8 mouse cellular contexts compared by ENCODE assay signal in the genomic region with DNA sequence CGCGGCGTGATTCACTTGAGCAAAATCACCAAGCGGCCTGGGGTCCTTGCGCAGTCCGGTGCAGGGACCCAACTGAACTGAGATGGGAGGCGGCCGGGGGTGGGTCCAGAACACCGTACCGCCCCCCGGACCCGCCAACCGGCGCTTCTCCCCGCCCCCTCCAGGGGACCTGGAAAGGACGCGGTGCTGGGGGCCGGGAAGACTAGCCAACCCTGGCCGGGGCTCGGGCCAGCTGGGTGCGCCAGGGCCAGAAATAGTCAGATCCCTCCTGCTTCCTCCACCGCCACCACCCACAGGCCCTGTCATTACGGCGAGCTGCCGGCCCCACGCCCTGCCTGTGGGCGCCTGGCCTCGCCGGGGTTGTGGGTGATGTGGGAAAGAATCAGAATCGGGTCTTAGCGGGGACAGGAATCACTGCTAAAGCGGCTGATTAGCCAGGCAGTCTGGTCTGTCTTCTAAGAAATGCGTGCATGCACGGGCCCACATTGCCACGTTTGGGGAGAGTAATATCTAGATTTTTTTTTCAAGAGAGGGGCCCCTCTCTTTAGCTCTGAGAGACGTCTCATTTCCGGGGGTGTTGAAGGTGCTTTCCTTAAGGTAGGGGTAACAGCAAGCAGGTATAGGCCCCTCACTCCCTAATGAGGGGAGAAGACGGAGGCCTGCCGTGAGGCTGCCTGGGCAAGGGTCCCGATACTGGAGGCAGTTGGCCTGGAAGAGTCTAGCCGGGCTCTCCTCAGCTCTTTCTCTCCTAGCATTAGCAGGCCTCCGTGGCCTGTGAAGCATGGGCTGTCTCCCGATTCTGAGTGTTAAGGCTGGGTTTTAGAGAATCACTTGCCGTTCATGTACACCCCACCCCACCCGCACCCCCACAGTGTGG. TPM values are rescaled to one million over a fixed set of nuclear protein-coding genes. Genes with fewer than 3 reads are reported as not detected.
DNase-seq lines count a peak whose midpoint lies in the region; ATAC-seq lines count a peak whose summit lies in the region.

Plcd1 (minus strand) TSS at position 84 of the 877 bp plus-strand sequence.

- H3K4me1 ChIP-seq in forebrain, embryonic 12.5 days, result peaks cover 37% of the 10 kb centered on the region
- peaks cover 21 to 26% of the 10 kb centered on the region in 2 experiments for H3K4me1 ChIP-seq in heart, embryonic 14.5 days (ENCODE audit: control insufficient read depth in 2 of 2, insufficient read depth in 2 of 2, low read length in 2 of 2)
- H3K4me1 ChIP-seq in liver, embryonic 11.5 days (replicated peaks; ENCODE audit: control insufficient read depth, insufficient read depth, low read length), result no peaks in the 10 kb centered on the region; the same call in 1 of the 2 replicates

- H3K9me3 ChIP-seq in forebrain, embryonic 12.5 days, result no peaks in the 10 kb centered on the region
- no peaks in the 10 kb centered on the region for H3K9me3 ChIP-seq in heart, embryonic 14.5 days (ENCODE audit: control insufficient read depth, low read length)
- no peaks in the 10 kb centered on the region for H3K9me3 ChIP-seq in liver, embryonic 11.5 days (ENCODE audit: control insufficient read depth, low read length)

- H3K36me3 ChIP-seq in forebrain, embryonic 12.5 days (replicated peaks), result no peaks in the 10 kb centered on the region
- H3K36me3 ChIP-seq in heart, embryonic 14.5 days (ENCODE audit: control insufficient read depth, insufficient read depth, low read length), result no peaks in the 10 kb centered on the region
- no peaks in the 10 kb centered on the region for H3K36me3 ChIP-seq in liver, embryonic 11.5 days (ENCODE audit: control insufficient read depth, insufficient read depth, low read length)

- peak; percentile 67 for DNase-seq in 3T3-L1 (ENCODE audit: low read depth, low spot score)
- DNase-seq in brain, adult 2 months (ENCODE audit: low read depth, low spot score), result peak; percentile 68
- DNase-seq in kidney, postnatal 10 days, result peak; percentile 96
- peak; percentile 72 for DNase-seq in liver, embryonic 11.5 days (ENCODE audit: low spot score)
- DNase-seq in neural tube, embryonic 10.5 days (ENCODE audit: extremely low spot score, low spot score), result peak; percentile 79
- no peak for DNase-seq in thymus, postnatal 0 days (ENCODE audit: low spot score)

- peaks cover 64% of the 10 kb centered on the region for H3K27me3 ChIP-seq in forebrain, embryonic 12.5 days
- no peaks in the 10 kb centered on the region for H3K27me3 ChIP-seq in heart, embryonic 14.5 days (ENCODE audit: control insufficient read depth, insufficient read depth, low read length)
- peaks cover 52% of the 10 kb centered on the region for H3K27me3 ChIP-seq in liver, embryonic 11.5 days (replicated peaks; ENCODE audit: control insufficient read depth, insufficient read depth, low read length)

- no peak within 1 kb of the TSS for H3K27ac ChIP-seq in forebrain, embryonic 12.5 days
- peak within 1 kb of the TSS; percentile 5 to 70; a peak in 3 of 4 replicates for H3K27ac ChIP-seq in heart, embryonic 14.5 days (replicated peaks in 1 of 2; ENCODE audit: control insufficient read depth in 1 of 2, insufficient read depth in 1 of 2, low read depth in 2 of 2, low read length in 2 of 2)
- H3K27ac ChIP-seq in liver, embryonic 11.5 days (ENCODE audit: low read depth, low read length), result no peak within 1 kb of the TSS

- ATAC-seq in forebrain, embryonic 12.5 days (ENCODE audit: low FRiP score), result peak; percentile 70
- ATAC-seq in heart, embryonic 14.5 days (ENCODE audit: insufficient number of reproducible peaks, insufficient read depth, low FRiP score, low read depth), result peak; percentile 92
- peak; percentile 61; the same call in 1 of the 2 replicates for ATAC-seq in liver, embryonic 11.5 days (replicated peaks; ENCODE audit: low FRiP score)

- H3K4me3 ChIP-seq in forebrain, embryonic 12.5 days (replicated peaks), result peak within 1 kb of the TSS; percentile 48
- H3K4me3 ChIP-seq in heart, embryonic 14.5 days (ENCODE audit: control insufficient read depth in 1 of 2, insufficient read depth in 1 of 2, low read depth in 1 of 2, low read length in 2 of 2), result peak within 1 kb of the TSS; percentile 64 to 72
- peak within 1 kb of the TSS; percentile 39 for H3K4me3 ChIP-seq in liver, embryonic 11.5 days (ENCODE audit: low read depth, low read length)

- peak within 1 kb of the TSS; percentile 21 for H3K9ac ChIP-seq in forebrain, embryonic 12.5 days
- H3K9ac ChIP-seq in heart, embryonic 14.5 days (ENCODE audit: low read length), result peak within 1 kb of the TSS; percentile 83
- H3K9ac ChIP-seq in liver, embryonic 11.5 days (ENCODE audit: low read depth, low read length), result peak within 1 kb of the TSS; percentile 26; the same call in 1 of the 2 replicates

- 7% methylated on average over 45 of the region's 45 CpGs for WGBS in forebrain, embryonic 12.5 days
- 8% methylated on average over 45 of the region's 45 CpGs for WGBS in heart, embryonic 14.5 days
- 11% methylated on average over 45 of the region's 45 CpGs for WGBS in liver, embryonic 11.5 days

- H3K4me2 ChIP-seq in forebrain, embryonic 12.5 days, result peak within 1 kb of the TSS; percentile 73
- peak within 1 kb of the TSS; percentile 98 for H3K4me2 ChIP-seq in heart, embryonic 14.5 days (ENCODE audit: low read length)
- peak within 1 kb of the TSS; percentile 60 for H3K4me2 ChIP-seq in liver, embryonic 11.5 days

RNA-seq across cellular contexts. Expression of gene Plcd1, which starts in this region (rescaled TPM):
- 11.0 and 16.8 TPM in 2 replicates for polyA plus RNA-seq in forebrain, embryonic 12.5 days (2016; fragmentation: Nextera tagmentation; extraction: Ambion mirVana)
- 14.9 and 18.1 TPM in 2 replicates for polyA plus RNA-seq in heart, embryonic 14.5 days (2014; fragmentation: Nextera tagmentation; extraction: Ambion mirVana)
- polyA plus RNA-seq in liver, embryonic 11.5 days (2014; fragmentation: Nextera tagmentation; extraction: Ambion mirVana), result 4.9 and 5.5 TPM in 2 replicates
- polyA plus RNA-seq in thymus, postnatal 0 days (2015; fragmentation: Nextera tagmentation; extraction: Ambion mirVana), result 16.6 and 17.2 TPM in 2 replicates

Comparison
In these comparisons a context has a peak if more than half of its experiments do, and no peak if none do; other contexts are left out.
1. H3K27ac ChIP-seq: peak in heart, embryonic 14.5 days (2 of 2); none in forebrain, embryonic 12.5 days (single experiment) and liver, embryonic 11.5 days (single experiment).
2. H3K9ac ChIP-seq: peak in every context shown above with its lines; median percentile 83 in heart, embryonic 14.5 days; 26 in liver, embryonic 11.5 days; 21 in forebrain, embryonic 12.5 days.
3. Peak in every context shown above with its lines, with median percentiles within 50 percentile points of each other: ATAC-seq, H3K4me2 ChIP-seq and H3K4me3 ChIP-seq.